Mouse (Mus musculus): Measurements from ENCODE around the gene Stx8.

DNA sequence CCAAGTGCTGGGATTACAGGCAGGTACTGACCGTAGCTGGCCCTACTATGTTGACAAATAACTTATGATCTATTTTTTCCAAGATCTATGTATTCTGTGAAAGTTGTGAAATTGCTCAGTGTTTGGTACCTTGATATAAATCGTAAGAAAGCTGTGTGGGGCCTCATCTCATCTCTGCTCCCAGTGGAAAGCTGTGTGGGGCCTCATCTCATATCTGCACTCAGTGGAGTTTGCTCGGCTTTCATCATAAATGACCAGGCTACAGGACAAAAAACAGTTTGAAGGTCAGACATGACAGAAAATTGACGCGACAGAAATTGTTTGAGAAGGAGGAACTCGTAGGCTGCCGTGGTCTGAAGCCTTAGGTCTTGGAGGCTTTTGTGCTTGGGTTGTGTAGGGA is 56.0 kb downstream of the Stx8 start:
- TF ChIP-seq CTCF (IDR thresholded peaks at IDR 0.05; ENCODE audit: borderline replicate concordance, insufficient read depth, low read length): no peak
- TF ChIP-seq POLR2A (IDR thresholded peaks at IDR 0.05; ENCODE audit: low read depth, low read length): no peak
